Mouse (Mus musculus) hindbrain, embryonic 14.5 days (tissue): ENCODE data around the gene Olfr1278. TPM values are rescaled to one million over a fixed set of nuclear protein-coding genes. Genes with fewer than 3 reads are reported as not detected.
"Not testable (repeated sequence)": the region's sequence is repeated elsewhere in the genome, so short reads cannot be mapped to it uniquely, and the experiment has no call there.

ENCODE experiments used
- ATAC-seq: fragments of 200-750 bp; cut with Nextera tagmentation; 2 replicates; pipeline ENCODE4 v1.8.0; 2017; ENCODE audit warnings: moderate number of reproducible peaks, mild to moderate bottlenecking, moderate TSS enrichment, moderate library complexity; ENCODE audit not compliant: low FRiP score
- DNase-seq: peaks from one replicate; pipeline ENCODE4 v3.0.0-alpha.2; 2015; ENCODE audit warnings: low spot score
- H3K27ac ChIP-seq: fragments of 300-500 bp; sonication (generic); 2 replicates; pipeline ENCODE4 v1.5.1; 2014; ENCODE audit warnings: mild to moderate bottlenecking, moderate library complexity
- H3K27me3 ChIP-seq: fragments of 300-500 bp; sonication (generic); 2 replicates; pipeline ENCODE4 v1.6.1; 2014; ENCODE audit warnings: mild to moderate bottlenecking, low read length, mixed read lengths; ENCODE audit not compliant: control insufficient read depth, insufficient read depth
- H3K36me3 ChIP-seq: fragments of 300-500 bp; sonication (generic); replicated peaks from 2 replicates; pipeline ENCODE4 v1.6.1; 2014; ENCODE audit not compliant: control insufficient read depth, insufficient read depth
- H3K4me1 ChIP-seq: fragments of 300-500 bp; sonication (generic); replicated peaks from 2 replicates; pipeline ENCODE4 v1.6.1; 2014; ENCODE audit warnings: antibody characterized with exemption, low read length, mixed read lengths; ENCODE audit not compliant: control insufficient read depth, insufficient read depth
- H3K4me2 ChIP-seq: fragments of 300-500 bp; sonication (generic); replicated peaks from 2 replicates; pipeline ENCODE4 v1.6.1; 2014; ENCODE audit warnings: mild to moderate bottlenecking, moderate library complexity
- H3K4me3 ChIP-seq: fragments of 300-500 bp; sonication (generic); replicated peaks from 2 replicates; pipeline ENCODE4 v1.5.1; 2014; ENCODE audit warnings: mild to moderate bottlenecking, low read length
- H3K9ac ChIP-seq: fragments of 300-500 bp; sonication (generic); 2 replicates; pipeline ENCODE4 v1.6.1; 2014
- H3K9me3 ChIP-seq: fragments of 300-500 bp; sonication (generic); 2 replicates; pipeline ENCODE4 v1.6.1; 2016; ENCODE audit warnings: low read length; ENCODE audit not compliant: control insufficient read depth
- WGBS: fragments of 180-500 bp; shearing (Covaris S2); extraction: QIAGEN DNeasy Blood & Tissue Kit; methylation state at CpG from one replicate; pipeline ENCODE4 v1.1.7; 2014; 5-methylcytosine and 5-hydroxymethylcytosine counted together
- polyA plus RNA-seq: library from polyadenylated mRNA; unstranded; fragments of >200 nt; fragmentation: Nextera tagmentation; extraction: Ambion mirVana; gene quantifications from 2 replicates; pipeline ENCODE4 v1.2.1, GENCODE M21; 2014

The Olfr1278 gene
- polyA plus RNA-seq = not detected in 2 replicates

DNA sequence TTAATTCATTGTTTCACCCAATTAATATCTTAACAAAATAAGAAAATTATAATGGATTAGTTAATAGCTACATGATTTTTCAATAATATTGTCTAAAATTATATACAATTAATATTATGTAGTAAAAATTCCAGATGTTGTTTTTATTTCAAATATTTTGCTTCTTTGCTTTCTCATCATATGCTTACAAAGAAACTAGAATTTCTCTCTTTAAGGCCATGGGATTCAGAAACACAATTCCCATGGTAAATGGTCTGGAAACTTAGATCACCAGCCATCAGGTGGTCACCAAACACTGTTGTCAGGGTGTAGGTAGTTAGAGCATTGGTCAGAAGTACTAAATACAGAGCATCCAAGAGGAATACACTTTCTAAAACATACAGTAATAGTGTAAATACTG lies at the start of gene Olfr1278:
Gene Olfr1278 (plus strand): TSS at position 301 of the 400 bp plus-strand sequence.
- Histone ChIP-seq H3K4me1 (no peaks in the 10 kb centered on the region), H3K27me3 (no peaks in the 10 kb centered on the region), H3K9ac (no peak within 1 kb of the TSS), H3K36me3 (no peaks in the 10 kb centered on the region), H3K27ac (no peak within 1 kb of the TSS), H3K4me2 (no peak within 1 kb of the TSS), H3K9me3 (no peaks in the 10 kb centered on the region), H3K4me3 (no peak within 1 kb of the TSS)
- ATAC-seq = no peak
- no peak for DNase-seq

DNA sequence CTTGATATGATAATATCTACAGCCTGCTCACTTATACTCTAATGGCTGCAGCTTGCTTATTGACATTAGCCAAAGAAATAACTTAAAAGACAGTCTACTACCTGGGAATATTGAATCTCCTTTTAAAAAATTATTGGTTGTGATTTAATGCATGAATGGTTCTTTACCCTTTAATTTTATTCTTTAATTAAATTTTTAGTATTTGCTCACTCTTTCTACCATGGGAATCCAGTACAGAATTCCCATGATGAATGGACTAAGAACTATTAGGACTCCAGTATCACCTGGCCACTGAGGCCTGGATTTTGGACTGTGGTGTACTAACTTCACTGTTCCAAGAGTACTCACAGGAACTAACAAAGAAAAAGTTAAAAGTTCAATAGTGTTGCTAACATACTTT lies 35.7 kb upstream of the Olfr1278 start, which contains the start of gene Olfr1276:
Gene Olfr1276 (plus strand): TSS at position 301 of the 400 bp plus-strand sequence.
- Histone ChIP-seq H3K27ac (no peak within 1 kb of the TSS), H3K9ac (no peak within 1 kb of the TSS), H3K4me2 (no peak within 1 kb of the TSS), H3K9me3 (no peaks in the 10 kb centered on the region), H3K36me3 (no peaks in the 10 kb centered on the region), H3K27me3 (no peaks in the 10 kb centered on the region), H3K4me1 (no peaks in the 10 kb centered on the region), H3K4me3 (no peak within 1 kb of the TSS)
- no peak for ATAC-seq
- no peak for DNase-seq

DNA sequence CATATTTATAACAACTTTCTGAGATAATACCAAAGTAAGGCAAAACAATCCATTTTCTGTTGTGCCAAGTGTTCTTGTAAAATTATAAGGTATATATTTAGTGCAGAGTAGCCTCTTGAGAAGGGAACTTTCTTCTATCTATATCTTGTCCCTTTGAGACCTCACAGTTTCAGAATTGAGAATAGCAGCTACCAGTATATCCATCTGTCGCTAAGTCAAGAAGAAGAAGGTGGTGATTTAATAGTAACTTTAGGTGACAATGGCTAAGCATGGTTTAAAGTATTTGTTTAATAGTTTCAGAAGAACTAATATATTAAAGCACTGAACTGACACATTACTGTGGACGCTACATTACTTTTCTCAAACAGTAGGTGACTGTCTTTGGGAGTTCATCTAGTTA lies 15.9 kb upstream of the Olfr1278 start, which contains the start of gene Olfr1277:
Gene Olfr1277 (minus strand): TSS at position 101 of the 400 bp plus-strand sequence.
- Histone ChIP-seq H3K4me3 (no peak within 1 kb of the TSS), H3K9me3 (no peaks in the 10 kb centered on the region), H3K27ac (no peak within 1 kb of the TSS), H3K27me3 (no peaks in the 10 kb centered on the region), H3K4me2 (no peak within 1 kb of the TSS), H3K36me3 (no peaks in the 10 kb centered on the region), H3K9ac (no peak within 1 kb of the TSS), H3K4me1 (no peaks in the 10 kb centered on the region)
- DNase-seq = no peak
- 81% methylated on average over 2 of the region's 2 CpGs for WGBS
- ATAC-seq = no peak

DNA sequence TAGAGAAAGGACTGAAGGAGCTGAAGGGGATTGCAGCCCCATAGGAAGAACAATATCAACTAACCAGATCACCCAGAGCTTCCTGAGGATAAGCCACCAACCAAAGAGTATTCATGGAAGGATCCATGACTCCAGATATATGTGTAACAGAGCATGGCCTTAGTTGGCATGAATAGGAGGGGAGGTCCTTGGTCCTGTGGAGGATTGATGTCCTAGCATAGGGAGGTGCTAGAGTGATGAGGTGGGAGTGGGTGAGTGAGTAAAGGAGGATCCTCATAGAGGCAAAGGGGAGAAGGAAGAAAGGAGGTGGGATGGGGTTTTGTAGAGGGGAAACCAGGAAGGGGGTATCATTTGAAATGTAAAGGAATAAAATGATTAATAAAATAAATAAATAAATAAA lies 8.6 kb downstream of the Olfr1278 start:
- DNase-seq = no peak
- no peak overlapping the region for H3K27ac ChIP-seq
- H3K9ac ChIP-seq = no peak overlapping the region
- H3K4me1 ChIP-seq = no peaks in the 10 kb centered on the region
- no peaks in the 10 kb centered on the region for H3K36me3 ChIP-seq
- no peak overlapping the region for H3K4me2 ChIP-seq
- H3K4me3 ChIP-seq = no peak overlapping the region
- H3K9me3 ChIP-seq = no peaks in the 10 kb centered on the region
- no peak for ATAC-seq
- H3K27me3 ChIP-seq = no peaks in the 10 kb centered on the region

DNA sequence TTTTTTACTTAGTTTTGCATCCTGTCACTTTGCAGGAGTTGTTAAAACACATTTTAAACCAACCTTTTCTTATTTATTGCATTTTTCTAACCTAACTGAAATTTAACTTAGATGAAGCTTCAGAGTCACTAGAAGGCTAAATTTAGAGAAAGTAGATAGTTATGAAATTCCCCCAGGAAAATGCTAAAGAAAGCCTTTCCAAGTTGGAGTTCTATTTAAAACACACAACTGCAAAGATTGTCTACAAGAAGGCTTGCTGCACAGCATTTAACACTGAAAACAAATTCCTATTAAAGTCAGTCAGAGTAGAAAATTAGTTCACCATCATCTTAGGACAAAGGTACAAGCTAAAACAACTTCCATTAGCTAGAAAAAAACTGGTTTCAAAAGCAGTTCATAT lies 10.4 kb downstream of the Olfr1278 start, which contains the start of gene Olfr1279:
Gene Olfr1279 (plus strand): TSS at position 262 of the 400 bp plus-strand sequence.
- Histone ChIP-seq H3K4me2 (no peak within 1 kb of the TSS), H3K9ac (no peak within 1 kb of the TSS), H3K4me3 (no peak within 1 kb of the TSS), H3K36me3 (no peaks in the 10 kb centered on the region), H3K4me1 (no peaks in the 10 kb centered on the region), H3K27me3 (no peaks in the 10 kb centered on the region), H3K9me3 (no peaks in the 10 kb centered on the region), H3K27ac (no peak within 1 kb of the TSS)
- ATAC-seq = no peak
- DNase-seq = no peak

DNA sequence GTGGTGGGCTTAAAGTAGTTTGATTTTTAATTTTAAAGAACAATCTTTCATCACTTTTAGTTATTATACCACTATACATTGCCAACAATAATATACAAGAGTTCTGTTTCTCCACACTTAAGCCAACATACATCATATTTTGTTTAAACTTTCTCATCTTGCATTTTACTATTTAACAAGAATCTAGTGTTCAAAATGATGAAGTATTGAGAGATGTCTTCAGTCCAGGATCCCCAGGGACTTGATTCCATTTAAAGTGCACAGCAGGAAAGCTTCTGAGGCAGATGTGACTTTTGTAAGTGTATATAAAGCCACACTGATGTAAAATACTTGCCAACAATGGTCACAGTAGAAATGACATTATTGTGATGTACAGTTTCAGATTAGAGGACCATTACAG lies 23.8 kb downstream of the Olfr1278 start, which contains the start of gene Olfr1280:
Gene Olfr1280 (plus strand): TSS at position 301 of the 400 bp plus-strand sequence.
- Histone ChIP-seq H3K27ac (no peak within 1 kb of the TSS), H3K9ac (no peak within 1 kb of the TSS), H3K4me3 (no peak within 1 kb of the TSS), H3K27me3 (no peaks in the 10 kb centered on the region), H3K4me1 (no peaks in the 10 kb centered on the region), H3K9me3 (no peaks in the 10 kb centered on the region), H3K36me3 (no peaks in the 10 kb centered on the region), H3K4me2 (no peak within 1 kb of the TSS)
- DNase-seq (no peak), ATAC-seq (no peak)

DNA sequence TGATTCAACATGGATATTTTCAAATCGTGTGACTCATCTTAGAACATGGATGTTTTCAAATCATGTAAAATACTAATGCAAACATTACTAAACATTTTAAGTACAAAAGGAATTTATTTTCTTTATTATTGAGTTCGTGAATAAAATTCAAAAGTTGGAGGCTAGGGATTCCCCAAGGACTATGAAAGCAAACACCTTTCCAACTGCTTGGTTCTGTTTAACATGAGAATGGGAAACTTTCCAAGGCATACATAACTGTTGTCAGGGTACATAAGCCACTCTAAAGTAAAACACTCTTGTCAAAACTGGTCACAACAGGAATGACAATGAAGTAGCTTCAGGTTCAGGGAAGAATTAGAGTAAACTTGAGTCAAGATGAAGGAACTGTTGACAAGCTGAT lies 36.3 kb downstream of the Olfr1278 start, which contains the start of gene Olfr1281:
Gene Olfr1281 (plus strand): TSS at position 301 of the 400 bp plus-strand sequence.
- DNase-seq (no peak), ATAC-seq (no peak)
- no peak within 1 kb of the TSS for H3K27ac ChIP-seq
- no peaks in the 10 kb centered on the region for H3K27me3 ChIP-seq
- no peaks in the 10 kb centered on the region for H3K9me3 ChIP-seq
- WGBS = 81% methylated on average over 2 of the region's 2 CpGs
- H3K36me3 ChIP-seq = no peaks in the 10 kb centered on the region
- no peak within 1 kb of the TSS for H3K4me2 ChIP-seq
- H3K9ac ChIP-seq = no peak within 1 kb of the TSS
- no peaks in the 10 kb centered on the region for H3K4me1 ChIP-seq
- no peak within 1 kb of the TSS for H3K4me3 ChIP-seq

DNA sequence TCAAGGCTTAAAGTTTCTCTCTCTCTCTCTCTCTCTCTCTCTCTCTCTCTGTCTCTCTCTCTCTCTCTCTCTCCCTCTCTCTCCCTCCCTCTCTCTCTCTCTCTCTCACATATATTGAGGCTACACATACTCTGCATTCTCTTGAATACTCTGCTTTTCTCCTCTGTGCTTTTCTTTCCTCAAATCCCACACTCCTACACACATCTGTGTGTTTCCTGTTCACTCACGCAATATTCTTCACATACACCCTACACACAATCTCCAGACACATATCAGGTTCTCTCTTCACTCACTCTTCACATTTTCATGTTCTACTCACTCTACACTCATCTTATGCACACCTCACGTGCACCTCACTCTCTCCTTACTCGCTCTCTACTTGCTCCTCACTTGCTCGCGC lies 43.8 kb downstream of the Olfr1278 start:
- not testable (repeated sequence) for H3K36me3 ChIP-seq, H3K9ac ChIP-seq, ATAC-seq, H3K4me2 ChIP-seq, H3K27ac ChIP-seq, H3K27me3 ChIP-seq, H3K4me3 ChIP-seq, H3K4me1 ChIP-seq, DNase-seq, H3K9me3 ChIP-seq
- WGBS = 92% methylated on average over 5 of the region's 5 CpGs

DNA sequence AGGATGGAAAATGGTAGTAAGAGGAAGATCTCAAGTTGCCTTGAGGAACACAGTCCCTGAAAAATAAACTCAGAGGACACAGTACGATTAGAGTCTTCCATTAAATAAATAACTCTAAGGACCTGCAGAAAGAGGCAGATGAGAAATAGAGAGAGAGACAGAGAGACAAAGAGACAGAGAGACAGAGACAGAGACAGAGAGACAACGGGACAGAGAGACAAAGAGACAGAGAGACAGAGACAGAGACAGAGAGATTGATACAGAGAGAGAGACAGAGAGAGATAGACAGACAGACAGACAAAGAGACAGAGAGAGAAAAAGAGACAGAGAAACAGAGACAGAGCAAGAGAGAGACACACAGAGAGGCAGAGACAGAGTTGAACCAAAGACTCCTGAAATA lies 46.0 kb downstream of the Olfr1278 start, which contains the start of gene Olfr1282:
Gene Olfr1282 (minus strand): TSS at position 101 of the 400 bp plus-strand sequence.
- Histone ChIP-seq H3K27me3 (no peaks in the 10 kb centered on the region), H3K27ac (no peak within 1 kb of the TSS), H3K9ac (no peak within 1 kb of the TSS), H3K36me3 (no peaks in the 10 kb centered on the region), H3K4me1 (no peaks in the 10 kb centered on the region), H3K4me2 (no peak within 1 kb of the TSS), H3K9me3 (no peaks in the 10 kb centered on the region), H3K4me3 (no peak within 1 kb of the TSS)
- 77% methylated on average over 2 of the region's 2 CpGs for WGBS
- no peak for DNase-seq
- no peak for ATAC-seq
